Mouse (Mus musculus) neural tube, embryonic 11.5 days (tissue): ENCODE data around the gene Brwd1. TPM values are rescaled to one million over a fixed set of nuclear protein-coding genes. Genes with fewer than 3 reads are reported as not detected.

Source experiments
- ATAC-seq: fragments of 200-750 bp; cut with Nextera tagmentation; 2 replicates; pipeline ENCODE4 v1.8.0; 2017; ENCODE audit warnings: moderate number of reproducible peaks, mild to moderate bottlenecking, moderate TSS enrichment, moderate library complexity; ENCODE audit not compliant: insufficient read depth, low FRiP score, low TSS enrichment
- DNase-seq: peaks from one replicate; pipeline ENCODE4 v3.0.0-alpha.2; 2015; ENCODE audit warnings: low spot score
- H3K27ac ChIP-seq: fragments of 300-500 bp; sonication (generic); 2 replicates; pipeline ENCODE4 v1.5.1; 2014; ENCODE audit warnings: low read depth, mild to moderate bottlenecking, low read length
- H3K27me3 ChIP-seq: fragments of 300-500 bp; sonication (generic); 2 replicates; pipeline ENCODE4 v1.6.1; 2014; ENCODE audit warnings: mild to moderate bottlenecking, low read length, mixed read lengths; ENCODE audit not compliant: control insufficient read depth, insufficient read depth
- H3K36me3 ChIP-seq: fragments of 300-500 bp; sonication (generic); 2 replicates; pipeline ENCODE4 v1.6.1; 2014; ENCODE audit warnings: mild to moderate bottlenecking, low read length, moderate library complexity, mixed read lengths; ENCODE audit not compliant: control insufficient read depth, insufficient read depth
- H3K4me1 ChIP-seq: fragments of 300-500 bp; sonication (generic); 2 replicates; pipeline ENCODE4 v1.6.1; 2014; ENCODE audit warnings: low read length, mixed read lengths; ENCODE audit not compliant: control insufficient read depth, insufficient read depth
- H3K4me2 ChIP-seq: fragments of 300-500 bp; sonication (generic); 2 replicates; pipeline ENCODE4 v1.6.1; 2014; ENCODE audit warnings: low read depth, mild to moderate bottlenecking, moderate library complexity
- H3K4me3 ChIP-seq: fragments of 300-500 bp; sonication (generic); 2 replicates; pipeline ENCODE4 v1.5.1; 2014; ENCODE audit warnings: low read depth, low read length
- H3K9ac ChIP-seq: fragments of 300-500 bp; sonication (generic); 2 replicates; pipeline ENCODE4 v1.6.1; 2014; ENCODE audit warnings: mild to moderate bottlenecking, low read length
- H3K9me3 ChIP-seq: fragments of 300-500 bp; sonication (generic); 2 replicates; pipeline ENCODE4 v1.6.1; 2016; ENCODE audit warnings: low read length; ENCODE audit not compliant: control insufficient read depth
- WGBS: fragments of 180-500 bp; shearing (Covaris S2); extraction: QIAGEN DNeasy Blood & Tissue Kit; methylation state at CpG from one replicate; pipeline ENCODE4 v1.1.7; 2014; 5-methylcytosine and 5-hydroxymethylcytosine counted together
- polyA plus RNA-seq: library from polyadenylated mRNA; unstranded; fragments of >200 nt; fragmentation: Nextera tagmentation; extraction: Ambion mirVana; gene quantifications from 2 replicates; pipeline ENCODE4 v1.2.1, GENCODE M21; 2014

Brwd1 gene
- polyA plus RNA-seq, 1 experiment from 2014 or later: 223 TPM

DNA sequence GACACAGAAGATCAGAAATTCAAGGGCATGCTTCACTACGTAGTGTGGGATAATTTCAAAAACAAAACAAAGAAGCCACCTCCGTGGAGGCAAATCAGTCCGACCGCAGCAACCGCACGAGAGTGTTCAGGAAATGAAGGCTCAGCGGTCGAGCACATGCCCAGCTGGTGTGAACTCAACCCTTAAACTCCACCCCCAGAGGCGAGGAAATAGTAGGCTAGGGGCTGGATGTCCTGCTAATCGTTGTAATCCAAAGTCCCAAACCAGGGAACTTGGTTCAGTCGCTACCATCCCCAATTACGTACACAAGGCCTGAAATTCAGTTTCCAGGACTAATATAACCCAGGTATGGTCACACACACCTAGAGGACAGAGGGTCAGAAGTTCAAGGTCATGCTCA, 4.7 kb upstream of the Brwd1 start:
- WGBS: 74% methylated on average over 12 of the region's 12 CpGs
- H3K27me3 ChIP-seq: no peaks in the 10 kb centered on the region
- no peak overlapping the region for H3K4me3 ChIP-seq
- H3K9ac ChIP-seq: no peak overlapping the region
- H3K9me3 ChIP-seq: no peaks in the 10 kb centered on the region
- DNase-seq (no peak), ATAC-seq (no peak)
- H3K4me2 ChIP-seq: no peak overlapping the region
- no peaks in the 10 kb centered on the region for H3K36me3 ChIP-seq
- no peak overlapping the region for H3K27ac ChIP-seq
- 0 out of 2 replicates have a peak, but pooled peaks cover 2% of the 10 kb centered on the region for H3K4me1 ChIP-seq

DNA sequence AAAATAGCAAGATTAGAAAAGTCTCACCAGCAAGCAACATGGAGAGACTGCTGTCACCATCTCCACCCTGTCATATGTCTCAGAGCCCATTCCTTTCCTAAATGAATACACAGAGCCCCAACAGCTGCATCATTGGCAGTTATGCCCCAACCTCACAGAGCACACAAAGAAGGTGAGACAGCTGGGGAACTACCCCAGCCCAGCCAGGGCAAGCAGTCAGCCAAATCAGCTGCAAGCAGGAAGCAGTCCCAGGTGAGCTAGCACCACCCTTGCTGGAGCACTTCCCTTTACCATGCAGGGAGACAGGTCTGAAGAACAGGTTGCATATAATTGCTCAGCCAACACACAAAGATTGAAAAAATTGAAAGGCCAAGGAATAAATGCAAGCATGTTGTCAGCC, 3.3 kb upstream of the Brwd1 start:
- no peak overlapping the region for H3K9ac ChIP-seq
- no peaks in the 10 kb centered on the region for H3K9me3 ChIP-seq
- H3K36me3 ChIP-seq: no peaks in the 10 kb centered on the region
- no peak overlapping the region for H3K4me2 ChIP-seq
- no peaks in the 10 kb centered on the region for H3K27me3 ChIP-seq
- H3K27ac ChIP-seq: no peak overlapping the region
- H3K4me1 ChIP-seq: peaks cover 9% of the 10 kb centered on the region
- no peak for DNase-seq
- H3K4me3 ChIP-seq: no peak overlapping the region
- no peak for ATAC-seq

DNA sequence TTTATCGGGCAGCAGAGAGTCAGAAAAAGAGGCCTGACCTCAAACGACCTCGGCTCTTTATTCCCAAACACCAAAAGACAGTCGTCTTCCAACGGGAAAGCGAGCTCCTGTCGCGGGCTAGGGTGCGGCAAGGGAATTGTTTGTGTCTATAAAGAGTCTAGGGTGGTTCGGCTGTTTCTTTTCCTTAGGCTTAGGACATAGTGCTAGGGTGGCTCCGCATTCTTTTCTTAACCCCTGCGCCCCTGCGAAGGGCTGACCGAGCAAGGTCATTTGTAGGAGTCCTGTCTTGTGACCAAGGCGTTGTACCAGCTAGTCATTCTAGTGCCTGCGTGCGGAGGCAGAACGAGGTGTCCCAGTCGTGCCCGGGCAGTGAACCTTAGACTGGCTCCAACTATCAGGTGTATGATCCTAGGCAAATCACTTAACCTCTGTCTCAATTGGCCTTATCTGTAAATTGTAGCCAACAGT, 887 bp upstream of the Brwd1 start:
- ATAC-seq: peak; percentile 14; the same call in 1 of the 2 replicates

DNA sequence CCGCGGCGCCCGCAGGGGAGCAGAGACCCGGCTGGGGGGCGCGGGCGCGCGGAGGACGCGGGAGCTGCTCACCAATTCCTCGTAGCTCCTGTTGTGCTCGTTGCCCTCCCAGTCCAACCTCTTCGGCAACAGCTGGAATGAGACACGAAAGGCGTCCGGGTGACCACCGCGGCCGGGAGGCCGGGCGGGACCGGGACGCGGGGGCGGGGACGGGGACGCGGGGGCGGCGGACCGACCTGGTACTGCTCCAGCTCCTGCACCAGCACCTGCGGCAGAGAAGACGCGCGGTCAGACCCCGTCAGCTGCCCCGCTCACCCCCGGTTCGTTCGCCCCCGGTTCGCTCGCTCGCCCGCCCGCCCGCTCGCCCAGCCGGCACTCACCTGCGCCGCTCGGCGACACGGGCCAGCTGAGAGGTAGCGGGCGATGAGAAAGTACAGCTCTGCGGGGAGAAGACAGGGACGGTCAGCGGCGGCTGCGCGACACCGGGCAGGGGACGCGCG, 534 bp downstream of the Brwd1 start:
- WGBS: 0% methylated on average over 29 of the region's 68 CpGs
- Histone ChIP-seq H3K4me2 (peak overlapping the region; percentile 65), H3K4me1 (peaks cover 11% of the 10 kb centered on the region), H3K27me3 (no peaks in the 10 kb centered on the region), H3K9me3 (no peaks in the 10 kb centered on the region), H3K27ac (peak overlapping the region; percentile 98), H3K36me3 (peaks cover 7% of the 10 kb centered on the region), H3K4me3 (peak overlapping the region; percentile 100), H3K9ac (peak overlapping the region; percentile 98)
- ATAC-seq (peak; percentile 28), DNase-seq (no peak)

More for the DNA sequence above, 887 bp upstream of the Brwd1 start:
- Histone ChIP-seq H3K4me2 (peak overlapping the region; percentile 65), H3K4me3 (peak overlapping the region; percentile 100), H3K9ac (peak overlapping the region; percentile 98), H3K27ac (peak overlapping the region; percentile 98), H3K36me3 (peaks cover 7% of the 10 kb centered on the region), H3K4me1 (peaks cover 11% of the 10 kb centered on the region), H3K27me3 (no peaks in the 10 kb centered on the region), H3K9me3 (no peaks in the 10 kb centered on the region)
- WGBS: 4% methylated on average over 20 of the region's 20 CpGs
- DNase-seq: no peak

DNA sequence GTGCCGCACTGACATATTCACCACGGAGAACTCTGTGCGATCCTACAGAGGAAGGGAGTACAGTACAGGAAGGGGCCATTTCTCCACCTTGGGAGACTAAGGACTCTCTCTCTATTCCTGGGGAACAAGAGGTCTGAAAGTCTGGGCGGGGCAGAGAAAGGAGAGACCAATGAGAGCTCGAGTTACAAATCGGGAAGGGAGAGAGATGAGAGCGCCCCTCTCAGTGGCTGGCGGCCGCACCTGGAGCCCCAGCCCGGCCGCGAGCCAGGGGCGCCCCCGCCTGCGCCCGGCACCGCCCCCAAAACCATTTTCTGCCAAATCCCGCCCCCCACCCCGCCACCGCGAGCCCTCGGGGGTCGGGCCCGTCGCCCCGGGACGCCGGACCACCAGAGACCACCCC, 995 bp downstream of the Brwd1 start:
- peaks cover 11% of the 10 kb centered on the region for H3K4me1 ChIP-seq
- peak overlapping the region; percentile 65 for H3K4me2 ChIP-seq
- no peaks in the 10 kb centered on the region for H3K9me3 ChIP-seq
- peaks cover 7% of the 10 kb centered on the region for H3K36me3 ChIP-seq
- DNase-seq: peak; percentile 90
- H3K27me3 ChIP-seq: no peaks in the 10 kb centered on the region
- H3K27ac ChIP-seq: peak overlapping the region; percentile 98
- H3K4me3 ChIP-seq: peak overlapping the region; percentile 100
- peak; percentile 82 for ATAC-seq
- H3K9ac ChIP-seq: peak overlapping the region; percentile 98
- WGBS: under 1% methylated on average over 24 of the region's 28 CpGs

DNA sequence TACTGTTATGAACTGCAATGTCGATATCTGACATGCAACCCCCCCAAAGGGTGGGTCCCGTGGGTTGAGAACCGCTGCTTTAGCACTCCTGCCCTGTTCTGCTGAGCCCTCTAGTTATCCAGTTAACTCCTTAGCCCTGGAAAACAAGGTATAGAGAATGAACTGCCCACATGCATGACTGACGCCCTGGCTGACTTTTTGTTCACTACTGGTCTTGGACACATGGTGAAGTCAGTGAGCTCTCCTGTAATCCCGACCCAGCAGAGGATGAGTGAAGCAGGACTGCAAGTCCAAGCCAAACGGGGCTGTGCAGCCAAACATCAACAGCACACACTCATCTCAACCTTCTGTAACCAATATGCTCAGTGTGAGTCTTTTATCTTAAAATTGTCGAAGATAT, 1.8 kb downstream of the Brwd1 start:
- Histone ChIP-seq H3K9me3 (no peaks in the 10 kb centered on the region), H3K4me1 (peaks cover 11% of the 10 kb centered on the region), H3K4me3 (no peak overlapping the region), H3K4me2 (0 out of 2 replicates have a peak overlapping the region, but pooled peaks have one; percentile 65), H3K27ac (no peak overlapping the region), H3K9ac (no peak overlapping the region), H3K36me3 (peaks cover 9% of the 10 kb centered on the region), H3K27me3 (no peaks in the 10 kb centered on the region)
- 91% methylated on average over 7 of the region's 7 CpGs for WGBS
- ATAC-seq (no peak), DNase-seq (no peak)

DNA sequence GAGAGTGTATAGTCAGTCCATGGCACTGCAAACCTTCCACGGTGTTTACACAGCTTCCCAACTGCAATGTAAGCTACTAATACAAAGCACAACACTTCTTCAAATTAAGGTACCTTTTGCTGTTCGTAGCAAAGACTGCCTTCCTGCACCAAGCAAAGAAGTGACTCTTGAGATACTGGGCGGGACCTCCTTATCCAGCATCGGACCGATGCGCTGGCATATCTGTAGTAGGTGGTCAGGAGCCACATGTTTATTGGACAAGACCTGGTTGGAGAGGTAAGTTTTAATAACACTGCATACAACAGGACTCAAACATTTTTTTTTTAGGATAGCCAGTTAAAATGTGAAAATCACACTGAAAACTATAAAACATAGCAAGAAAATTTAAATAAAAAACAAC, 14.0 kb downstream of the Brwd1 start:
- Histone ChIP-seq H3K4me1 (no peaks in the 10 kb centered on the region), H3K27ac (no peak overlapping the region), H3K36me3 (peaks cover 21% of the 10 kb centered on the region), H3K4me3 (no peak overlapping the region), H3K4me2 (no peak overlapping the region), H3K9ac (no peak overlapping the region), H3K27me3 (no peaks in the 10 kb centered on the region), H3K9me3 (no peaks in the 10 kb centered on the region)
- ATAC-seq (no peak), DNase-seq (no peak)
- WGBS: 94% methylated on average over 6 of the region's 6 CpGs

DNA sequence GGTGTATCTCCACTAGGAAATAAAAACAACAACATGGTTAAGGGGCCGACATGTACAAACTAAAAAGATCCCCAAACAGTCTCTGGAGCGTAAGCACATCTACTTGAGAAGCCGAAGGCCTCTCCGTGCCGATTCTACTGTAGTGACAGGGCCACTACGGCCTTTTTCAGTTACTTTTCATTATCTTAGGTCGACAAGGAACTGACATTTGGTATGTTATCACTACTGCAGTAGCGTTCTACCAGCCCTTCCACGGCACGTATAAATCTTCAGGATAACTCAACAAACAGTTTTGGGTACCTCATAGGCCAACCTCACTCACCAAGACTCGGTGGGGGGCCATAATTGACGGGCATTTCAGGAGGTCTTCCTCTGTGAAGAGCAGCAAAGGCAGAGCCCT, 16.2 kb downstream of the Brwd1 start:
- no peak overlapping the region for H3K4me3 ChIP-seq
- no peak overlapping the region for H3K4me2 ChIP-seq
- H3K9me3 ChIP-seq: no peaks in the 10 kb centered on the region
- no peaks in the 10 kb centered on the region for H3K27me3 ChIP-seq
- no peak overlapping the region for H3K9ac ChIP-seq
- WGBS: 93% methylated on average over 12 of the region's 12 CpGs
- DNase-seq (no peak), ATAC-seq (no peak)
- peaks cover 24% of the 10 kb centered on the region for H3K36me3 ChIP-seq
- no peak overlapping the region for H3K27ac ChIP-seq
- no peaks in the 10 kb centered on the region for H3K4me1 ChIP-seq

DNA sequence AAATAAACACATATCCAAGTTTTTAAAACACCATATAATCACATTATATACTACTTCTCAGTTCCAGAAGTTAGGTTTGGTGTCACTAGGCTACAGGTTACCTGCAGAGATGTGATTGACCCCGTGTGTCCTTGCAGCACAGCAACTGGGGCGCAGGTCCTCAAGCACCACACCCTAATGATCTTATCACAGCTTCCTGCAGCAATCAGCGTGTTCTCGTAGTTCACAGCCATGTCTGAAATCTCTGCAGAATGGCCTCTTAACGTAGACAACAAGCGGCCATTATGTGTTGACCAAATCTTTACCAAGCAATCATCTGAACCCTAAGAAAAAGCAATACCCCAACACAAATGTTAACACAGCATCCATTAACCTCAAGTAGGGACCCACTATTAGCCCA, 17.7 kb downstream of the Brwd1 start:
- WGBS: 95% methylated on average over 6 of the region's 6 CpGs
- no peak for ATAC-seq
- H3K36me3 ChIP-seq: peaks cover 24% of the 10 kb centered on the region

More for the DNA sequence above, 17.7 kb downstream of the Brwd1 start:
- no peak overlapping the region for H3K9ac ChIP-seq
- H3K4me3 ChIP-seq: no peak overlapping the region
- H3K27me3 ChIP-seq: no peaks in the 10 kb centered on the region
- no peak overlapping the region for H3K4me2 ChIP-seq
- no peak for DNase-seq
- no peaks in the 10 kb centered on the region for H3K4me1 ChIP-seq
- H3K9me3 ChIP-seq: no peaks in the 10 kb centered on the region
- no peak overlapping the region for H3K27ac ChIP-seq
